Mouse (Mus musculus): ENCODE results near the gene Nfia.
A peak's percentile ranks its signal among the peaks of the same experiment; 100 is the strongest.

Gene Nfia

DNA sequence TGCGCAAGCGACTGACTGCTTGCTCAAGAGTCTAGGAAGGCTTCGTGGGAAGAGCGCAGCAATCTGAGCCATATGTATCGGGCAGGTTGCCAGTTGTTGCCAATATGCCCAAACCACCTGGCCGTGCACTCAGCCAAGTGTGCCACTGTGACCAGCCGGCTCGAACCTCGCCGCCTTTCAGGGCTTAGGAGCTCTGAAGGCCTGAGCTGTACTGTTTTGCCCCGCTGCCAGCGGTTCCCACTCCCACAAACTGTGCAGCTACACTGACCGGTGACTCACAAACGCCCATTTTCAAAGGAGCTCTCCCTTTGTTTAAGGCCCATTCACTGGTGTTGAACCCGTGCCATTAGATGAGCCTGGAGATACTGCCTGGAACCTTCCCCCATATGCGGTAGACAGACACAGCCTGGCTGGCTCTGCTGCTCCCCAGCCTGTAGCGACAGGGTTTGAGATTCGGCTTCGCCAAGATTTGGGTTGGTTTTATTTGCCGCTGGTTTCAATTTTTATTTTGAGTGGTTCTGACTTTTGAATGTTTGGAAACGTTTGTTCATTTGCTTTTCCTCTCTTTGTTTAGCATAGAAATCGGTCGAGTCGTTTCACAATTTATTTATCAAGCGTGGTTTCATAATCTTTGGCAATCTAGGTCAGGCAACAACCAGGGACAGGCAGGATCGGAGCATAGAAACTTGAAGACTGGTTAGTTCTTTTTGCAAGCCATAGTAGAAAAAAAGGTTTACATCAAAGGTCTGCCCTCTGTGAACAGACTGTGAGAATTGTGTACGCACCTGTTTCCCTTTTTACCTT lies 138.4 kb downstream of the Nfia start:
- no peak for DNase-seq (ENCODE audit: low read depth, low spot score)

DNA sequence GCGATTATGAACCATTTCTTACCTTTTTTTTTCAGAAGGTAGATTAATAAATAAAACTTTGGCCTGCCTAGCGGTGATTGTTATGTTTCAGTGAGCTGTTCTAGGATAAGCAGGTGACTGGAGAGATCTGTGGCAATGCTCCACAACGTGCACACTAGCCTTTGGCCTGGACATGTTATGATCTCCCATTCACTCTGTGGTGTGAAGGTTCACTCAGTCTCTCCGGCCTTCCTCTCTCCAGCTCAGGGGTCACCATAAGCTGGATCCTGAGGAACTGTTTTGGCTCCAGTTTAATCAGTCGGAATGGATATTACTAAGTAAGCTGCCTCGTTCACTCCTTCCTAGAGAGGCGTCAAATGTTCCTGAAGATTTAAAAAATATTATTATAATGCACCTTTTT lies 139.2 kb downstream of the Nfia start:
- no peak for DNase-seq (ENCODE audit: low read depth, low spot score)

DNA sequence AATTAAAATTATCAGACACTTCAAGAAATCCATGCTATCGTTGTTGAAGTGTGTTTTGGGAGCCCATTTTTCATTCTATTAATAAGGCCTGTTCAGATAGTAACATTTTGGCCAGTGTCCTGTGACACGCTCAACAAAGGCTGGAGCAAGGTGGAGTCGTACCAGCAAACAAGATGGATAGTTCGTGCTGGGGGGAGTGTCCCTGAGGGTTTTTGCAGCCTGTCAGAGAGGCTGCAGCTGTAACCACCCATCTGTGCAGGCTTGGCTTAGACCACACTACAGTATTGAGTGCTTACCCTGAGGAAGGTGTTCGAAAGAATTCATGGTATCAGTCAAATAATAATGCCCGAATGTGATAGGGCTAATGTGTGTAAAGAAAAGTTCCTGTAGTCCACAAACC lies 139.6 kb downstream of the Nfia start:
- DNase-seq (ENCODE audit: low read depth, low spot score): no peak

GRCm38 (mm10) chr4:97912560-97912959 lies 140.0 kb downstream of the Nfia start:
- no peak for DNase-seq (ENCODE audit: low read depth, low spot score)

DNA sequence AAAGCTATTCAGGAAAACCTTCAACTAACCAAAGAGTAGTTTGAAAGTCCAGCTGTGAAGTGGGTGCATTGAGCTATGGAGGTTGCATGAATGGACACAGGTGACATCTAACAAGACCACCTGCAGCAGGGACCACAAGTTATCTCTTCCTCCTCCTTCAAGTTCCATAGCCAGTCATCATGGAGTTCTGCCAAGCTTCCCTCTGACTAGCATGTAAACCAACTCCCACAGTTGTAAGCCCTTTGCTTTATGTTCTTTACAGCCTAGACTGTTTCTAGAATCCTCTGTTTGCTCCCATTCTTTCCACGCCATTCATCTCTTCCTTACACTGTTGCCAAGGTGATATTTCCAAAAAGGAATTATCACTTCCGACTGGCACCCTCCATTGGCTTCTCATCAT lies 141.8 kb downstream of the Nfia start:
- no peak for DNase-seq (ENCODE audit: low read depth, low spot score)

GRCm38 (mm10) chr4:97914761-97915160 lies 142.2 kb downstream of the Nfia start:
- DNase-seq (ENCODE audit: low read depth, low spot score): no peak

- DNase-seq (ENCODE audit: low read depth, low spot score): no peak
Measured at GRCm38 (mm10) chr4:97917568-97917967, 145.0 kb downstream of the Nfia start.

DNA sequence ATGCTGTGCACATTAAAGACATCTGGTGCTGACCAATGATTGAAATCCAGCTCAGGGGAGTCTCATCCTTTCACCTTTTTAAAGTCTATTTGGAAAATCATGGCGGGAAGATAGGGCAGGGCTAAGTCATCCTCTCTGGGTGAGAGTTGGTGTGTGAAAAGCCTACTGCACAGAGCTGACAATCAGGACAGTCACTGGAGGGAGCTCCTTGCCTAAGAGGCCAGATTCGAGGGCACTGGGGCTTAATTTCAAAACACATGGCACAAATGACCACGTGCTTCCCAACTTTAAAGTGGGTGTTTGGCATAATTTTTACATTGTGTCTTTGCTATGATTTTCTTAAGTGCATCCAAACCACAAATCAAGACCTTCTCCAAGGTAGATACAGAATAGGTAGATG lies 146.1 kb downstream of the Nfia start:
- DNase-seq (ENCODE audit: low read depth, low spot score): no peak

- no peak for DNase-seq (ENCODE audit: low read depth, low spot score)
Measured at GRCm38 (mm10) chr4:97919773-97920172, 147.2 kb downstream of the Nfia start.

GRCm38 (mm10) chr4:97920287-97921079 lies 147.9 kb downstream of the Nfia start:
- peak; percentile 33 for DNase-seq (ENCODE audit: low read depth, low spot score)

DNA sequence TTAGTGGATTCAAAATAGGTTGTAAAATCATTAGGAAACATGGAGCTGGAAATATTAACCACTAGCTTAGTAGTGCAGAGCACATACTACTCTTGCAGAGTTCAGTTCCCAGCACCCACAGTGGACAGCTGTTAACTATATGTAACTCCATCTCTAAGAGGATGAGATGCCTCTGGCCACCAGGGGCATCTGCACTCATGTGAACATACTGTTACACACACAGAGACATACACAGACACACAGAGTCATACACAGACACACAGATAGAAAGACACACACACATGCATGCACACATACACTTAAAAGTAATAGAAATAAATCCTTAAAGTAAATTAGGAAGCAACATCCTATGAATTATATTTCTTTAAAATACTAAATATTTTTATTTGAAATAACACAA lies 149.1 kb downstream of the Nfia start:
- DNase-seq (ENCODE audit: low read depth, low spot score): peak; percentile 13

GRCm38 (mm10) chr4:97923248-97923647 lies 150.7 kb downstream of the Nfia start:
- DNase-seq (ENCODE audit: low read depth, low spot score): no peak

DNA sequence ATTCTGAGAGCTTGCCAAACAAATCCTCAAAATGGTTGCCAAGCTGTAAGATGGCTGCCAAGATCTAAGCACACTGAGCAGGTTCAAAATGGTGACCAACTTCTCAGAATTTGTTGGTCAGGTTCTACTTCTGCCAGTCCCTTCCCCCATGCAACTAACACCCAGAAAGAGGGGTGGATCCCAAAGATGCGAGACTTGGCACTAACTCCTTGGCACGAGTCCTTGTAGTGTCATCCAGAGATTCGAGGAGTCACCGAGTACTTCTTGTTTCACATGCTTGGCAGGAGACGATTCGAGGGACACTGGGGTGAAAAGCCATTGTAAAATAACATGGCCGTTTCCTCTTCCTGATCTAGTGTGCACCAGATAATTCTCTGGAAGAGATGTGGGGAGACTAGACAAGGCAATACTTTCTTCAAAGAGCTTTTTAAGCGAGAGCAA lies 151.4 kb downstream of the Nfia start:
- DNase-seq (ENCODE audit: low read depth, low spot score): peak; percentile 31

DNA sequence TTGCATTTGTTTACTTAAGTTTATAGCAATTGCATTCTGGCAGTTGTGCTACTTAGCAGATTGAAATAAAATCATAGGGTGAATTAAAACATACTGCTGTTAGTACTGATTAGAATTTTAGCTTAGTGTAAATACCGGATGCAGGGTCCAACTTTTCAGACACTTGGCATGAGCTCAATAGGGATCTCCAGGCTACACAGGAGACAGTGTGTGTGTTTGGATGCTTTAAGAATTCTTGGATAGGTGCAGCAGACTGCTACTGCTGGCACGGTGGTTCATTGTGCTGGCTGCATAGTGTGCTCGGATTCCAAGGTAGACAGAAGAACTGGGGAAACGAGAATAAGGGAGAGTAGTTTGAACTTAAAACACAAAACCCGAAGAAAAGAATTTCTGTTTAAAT lies 151.9 kb downstream of the Nfia start:
- DNase-seq (ENCODE audit: low read depth, low spot score): no peak

DNA sequence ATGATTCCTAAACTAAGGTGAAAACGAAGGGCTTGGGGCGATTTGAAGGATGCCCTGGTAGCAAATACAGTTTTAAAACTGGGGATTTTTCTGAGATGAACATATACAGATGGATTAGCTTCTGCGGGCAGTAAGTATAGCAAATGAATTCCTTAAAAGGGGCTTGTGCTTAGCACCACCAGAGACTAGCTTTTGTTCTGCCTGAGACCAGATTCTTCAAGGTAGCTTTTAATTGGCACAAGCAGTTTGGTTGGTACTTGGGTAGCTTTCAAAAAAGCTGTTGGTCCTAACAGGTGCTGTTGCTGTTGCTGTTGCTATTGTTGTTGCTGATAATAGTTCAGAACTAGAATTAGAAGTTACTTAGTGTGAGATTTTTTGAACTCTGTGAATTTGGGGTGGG lies 152.3 kb downstream of the Nfia start:
- DNase-seq (ENCODE audit: low read depth, low spot score): no peak

DNA sequence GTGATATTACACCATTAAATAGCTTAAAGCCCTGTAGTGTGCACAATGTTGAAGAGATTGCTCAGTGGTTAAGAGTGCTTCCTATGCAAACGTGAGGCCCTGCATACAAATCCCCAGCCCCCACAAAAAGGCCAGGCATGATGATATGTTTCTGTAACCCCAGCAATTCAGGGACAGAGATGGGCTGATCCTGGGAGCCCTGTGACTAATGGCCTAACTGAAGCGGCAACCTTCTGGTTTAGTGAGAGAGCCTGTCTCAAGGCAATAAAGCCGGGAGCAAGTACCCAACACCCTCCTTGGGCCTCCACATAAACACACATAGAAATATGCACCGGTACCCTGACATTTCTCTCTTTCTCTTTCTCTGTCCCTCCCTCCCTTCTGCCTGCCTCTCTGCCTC lies 153.1 kb downstream of the Nfia start:
- DNase-seq (ENCODE audit: low read depth, low spot score): no peak

DNA sequence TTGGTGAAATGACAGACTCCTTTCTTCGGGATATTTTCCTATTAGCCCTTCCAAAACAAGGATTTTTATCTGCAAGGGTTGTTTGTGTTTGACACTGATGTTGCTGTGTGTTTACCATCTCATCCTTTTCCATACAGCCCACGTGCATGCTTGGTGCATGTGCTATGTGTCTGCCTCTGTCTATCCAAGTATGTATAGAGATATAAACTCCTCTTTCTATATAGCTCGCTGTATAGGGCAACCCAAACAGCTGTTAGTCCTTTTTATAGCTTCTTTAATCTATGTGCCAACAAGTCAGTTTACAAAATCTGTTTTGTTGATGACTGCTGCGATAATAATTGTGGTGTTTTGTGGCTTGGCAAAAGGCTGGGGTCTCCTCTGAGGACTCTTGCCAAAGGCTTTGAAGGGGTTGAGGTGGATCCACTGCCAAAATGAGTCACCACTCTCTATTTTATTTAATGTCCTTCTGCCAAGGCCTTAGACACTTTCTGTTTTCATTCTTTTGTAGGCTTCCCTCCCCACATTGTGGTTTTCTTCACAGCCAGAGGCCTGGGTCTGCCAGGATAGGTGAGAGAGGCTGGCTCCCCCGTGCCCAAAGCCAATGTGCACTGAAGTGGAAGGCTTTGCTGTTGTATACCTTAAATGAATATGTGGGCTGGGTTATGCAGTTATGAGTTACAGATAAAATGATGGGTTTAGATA lies 154.2 kb downstream of the Nfia start:
- DNase-seq (ENCODE audit: low read depth, low spot score): peak; percentile 71

GRCm38 (mm10) chr4:97927309-97927656 lies 154.7 kb downstream of the Nfia start:
- no peak for DNase-seq (ENCODE audit: low read depth, low spot score)

- no peak for DNase-seq (ENCODE audit: low read depth, low spot score)
Measured at GRCm38 (mm10) chr4:97936371-97936770, 163.8 kb downstream of the Nfia start.

- no peak for DNase-seq (ENCODE audit: low read depth, low spot score)
Measured at GRCm38 (mm10) chr4:97936912-97937311, 164.4 kb downstream of the Nfia start.

DNA sequence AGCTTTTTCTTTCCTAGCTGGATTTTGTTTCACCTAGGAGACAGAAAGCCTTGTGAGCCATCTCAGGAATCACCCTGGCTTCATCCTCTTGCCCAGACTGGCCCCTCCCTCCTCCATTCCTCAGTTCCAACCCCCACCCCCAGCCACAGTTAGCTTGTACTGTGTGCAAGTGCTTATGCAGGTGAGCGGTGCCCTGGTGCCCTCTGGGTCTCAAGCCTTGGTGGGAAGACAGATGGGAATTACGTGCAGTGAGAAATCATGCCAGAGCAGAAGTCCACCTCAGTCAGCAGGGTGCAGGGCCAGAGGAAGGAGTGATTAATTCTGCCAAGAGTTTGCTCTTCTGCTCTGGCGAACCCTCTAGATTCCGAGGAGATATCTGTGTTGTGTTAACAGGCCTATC lies 167.0 kb downstream of the Nfia start:
- DNase-seq (ENCODE audit: low read depth, low spot score): no peak

- no peak for DNase-seq (ENCODE audit: low read depth, low spot score)
Measured at GRCm38 (mm10) chr4:97939920-97940520, 167.5 kb downstream of the Nfia start.

All from 3T3-L1 (cell line).